Mouse (Mus musculus): ENCODE measurements around the gene Crebrf. TPM values are rescaled to one million over a fixed set of nuclear protein-coding genes. Genes with fewer than 3 reads are reported as not detected.

The Crebrf gene
- polyA plus RNA-seq, 1 experiment = 2.8 TPM

DNA sequence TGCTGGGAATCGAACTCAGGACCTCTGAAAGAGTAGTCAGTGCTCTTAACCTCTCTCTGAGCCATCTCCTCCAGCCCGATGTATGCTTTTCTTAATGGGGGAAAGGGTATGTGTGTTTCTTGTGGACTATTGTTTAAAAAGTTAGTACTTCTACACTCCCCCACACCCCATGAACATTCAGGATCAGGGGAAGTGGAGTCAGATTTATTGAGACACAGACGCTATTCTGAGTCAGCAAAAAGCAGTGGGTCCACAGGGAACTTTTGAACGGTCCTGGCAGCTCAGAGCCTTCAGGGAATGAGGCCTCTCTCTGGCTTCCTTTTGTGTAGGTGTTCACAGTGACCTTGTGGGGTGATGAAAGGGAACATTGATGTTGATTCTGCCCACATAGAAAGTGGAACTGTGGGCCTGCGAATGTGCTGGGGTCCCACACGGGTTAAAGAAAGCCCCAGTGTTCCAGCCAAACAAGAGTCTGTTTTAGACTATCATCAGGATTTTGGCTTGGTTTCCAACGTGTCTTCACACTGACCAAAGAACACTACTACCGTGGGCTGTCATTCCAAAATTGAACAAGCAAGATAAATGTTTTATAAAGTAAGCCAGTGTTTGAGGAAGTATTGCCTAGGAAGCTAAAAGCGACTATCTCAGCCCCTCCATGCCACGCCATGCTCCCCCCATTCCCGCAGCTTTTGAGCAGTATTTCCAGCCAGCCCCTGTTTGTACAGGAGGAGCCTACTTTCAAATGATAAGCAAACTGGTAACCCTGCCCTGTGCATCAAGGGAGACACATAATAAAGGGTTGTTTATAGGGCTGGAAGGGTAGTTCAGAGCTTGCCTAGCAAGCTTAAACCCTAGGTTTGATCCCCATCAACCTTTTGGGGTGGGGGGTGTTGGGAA, 9.7 kb upstream of the Crebrf start:
- H3K27me3 ChIP-seq (ENCODE audit: control insufficient read depth, insufficient read depth, low read length) = no peaks in the 10 kb centered on the region
- 42% methylated on average over 11 of the region's 11 CpGs for WGBS
- no peak for TF ChIP-seq POLR2A (IDR thresholded peaks at IDR 0.05; ENCODE audit: low read depth, low read length)
- no peak for TF ChIP-seq CTCF (IDR thresholded peaks at IDR 0.05; ENCODE audit: extremely low read depth, insufficient read length, insufficient replicate concordance, low read depth, low read length)
- H3K27ac ChIP-seq (ENCODE audit: insufficient read depth, low read depth, low read length) = no peak overlapping the region
- no peak overlapping the region for H3K4me3 ChIP-seq (ENCODE audit: low read depth, low read length)
- peaks cover 4% of the 10 kb centered on the region; the same call in 1 of the 2 replicates for H3K4me1 ChIP-seq (ENCODE audit: control insufficient read depth, insufficient read depth, insufficient read length, low read length)
- H3K36me3 ChIP-seq (ENCODE audit: control insufficient read depth, insufficient read depth, low read length) = 0 out of 2 replicates have a peak, but pooled peaks cover 3% of the 10 kb centered on the region

DNA sequence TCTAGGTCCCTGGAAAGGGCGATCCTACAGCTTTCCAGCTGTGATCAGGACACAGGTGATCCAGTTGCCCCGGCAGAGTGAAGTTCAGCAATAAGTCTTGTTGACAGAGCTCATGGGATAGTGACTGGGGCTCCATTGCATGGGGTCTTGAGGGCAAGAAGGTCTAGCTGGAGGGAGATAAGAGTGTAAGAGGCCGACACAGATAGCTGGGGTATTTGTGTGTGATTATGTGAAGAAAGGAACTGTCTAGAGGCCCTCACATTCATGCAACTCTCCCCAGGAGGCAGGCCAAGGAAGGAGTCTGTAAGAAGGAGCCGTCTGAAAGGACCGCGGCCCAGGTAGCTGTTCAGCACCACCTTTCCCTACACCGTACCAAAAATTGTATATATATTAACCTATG, 8.4 kb upstream of the Crebrf start:
- 59% methylated on average over 7 of the region's 7 CpGs for WGBS
- Histone ChIP-seq H3K27ac (ENCODE audit: insufficient read depth, low read depth, low read length) (no peak overlapping the region), H3K4me3 (ENCODE audit: low read depth, low read length) (no peak overlapping the region), H3K4me1 (ENCODE audit: control insufficient read depth, insufficient read depth, insufficient read length, low read length) (no peaks in the 10 kb centered on the region; the same call in 1 of the 2 replicates), H3K36me3 (ENCODE audit: control insufficient read depth, insufficient read depth, low read length) (no peaks in the 10 kb centered on the region), H3K27me3 (ENCODE audit: control insufficient read depth, insufficient read depth, low read length) (no peaks in the 10 kb centered on the region)
- TF ChIP-seq POLR2A (IDR thresholded peaks at IDR 0.05; ENCODE audit: low read depth, low read length) (no peak), CTCF (IDR thresholded peaks at IDR 0.05; ENCODE audit: extremely low read depth, insufficient read length, insufficient replicate concordance, low read depth, low read length) (no peak)

DNA sequence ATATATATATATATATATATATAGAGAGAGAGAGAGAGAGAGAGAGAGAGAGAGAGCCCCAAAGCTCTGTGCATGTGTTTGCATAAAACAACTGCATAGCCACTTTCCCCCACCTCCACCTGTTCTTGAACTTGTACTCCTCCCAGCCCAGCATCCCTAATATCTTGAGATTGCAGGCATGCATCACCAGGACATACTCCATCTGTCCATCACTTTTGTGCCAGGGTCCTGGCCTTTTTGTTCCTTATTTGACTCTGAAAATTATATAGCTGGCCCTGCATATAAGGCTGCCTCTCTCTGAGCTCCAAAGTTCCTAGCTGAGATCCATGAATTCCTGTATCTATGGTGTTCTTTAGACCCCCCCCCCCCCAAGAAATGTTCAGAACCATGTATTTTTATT, 7.0 kb upstream of the Crebrf start:
- no peak for TF ChIP-seq CTCF (IDR thresholded peaks at IDR 0.05; ENCODE audit: extremely low read depth, insufficient read length, insufficient replicate concordance, low read depth, low read length)
- TF ChIP-seq POLR2A (IDR thresholded peaks at IDR 0.05; ENCODE audit: low read depth, low read length) = no peak
- Histone ChIP-seq H3K36me3 (ENCODE audit: control insufficient read depth, insufficient read depth, low read length) (no peaks in the 10 kb centered on the region), H3K4me3 (ENCODE audit: low read depth, low read length) (no peak overlapping the region), H3K27ac (ENCODE audit: insufficient read depth, low read depth, low read length) (no peak overlapping the region), H3K4me1 (ENCODE audit: control insufficient read depth, insufficient read depth, insufficient read length, low read length) (no peaks in the 10 kb centered on the region), H3K27me3 (ENCODE audit: control insufficient read depth, insufficient read depth, low read length) (no peaks in the 10 kb centered on the region)

DNA sequence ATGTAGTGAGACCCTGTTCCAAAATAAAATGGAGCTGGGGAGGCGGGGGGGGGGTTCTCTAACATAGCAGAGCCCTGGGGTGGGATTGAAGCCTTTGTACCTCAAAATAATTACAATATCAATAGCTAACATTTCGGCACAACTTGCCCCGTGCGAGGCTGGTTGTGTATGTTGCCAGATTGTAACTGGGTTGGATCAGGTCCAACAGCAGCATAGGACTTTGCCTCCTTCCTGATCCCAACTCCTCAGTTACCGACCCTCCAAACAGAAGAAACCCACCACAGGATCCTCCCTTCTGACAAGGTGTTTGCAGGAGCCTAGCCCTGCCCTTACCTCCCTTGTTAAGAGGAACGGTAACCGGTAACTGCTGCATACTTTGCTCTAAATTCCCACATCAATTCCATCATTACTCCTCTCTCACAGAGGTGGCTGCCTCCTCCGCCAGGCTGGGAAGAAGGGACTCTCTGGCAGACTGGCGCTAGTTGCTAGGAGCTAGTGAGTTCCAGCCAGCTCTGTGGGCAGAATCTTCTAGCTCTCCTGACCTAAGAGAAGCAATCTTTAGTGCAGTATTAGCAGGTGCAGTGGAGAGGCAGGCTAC, 6.4 kb upstream of the Crebrf start:
- Histone ChIP-seq H3K36me3 (ENCODE audit: control insufficient read depth, insufficient read depth, low read length) (no peaks in the 10 kb centered on the region), H3K27ac (ENCODE audit: insufficient read depth, low read depth, low read length) (no peak overlapping the region), H3K4me3 (ENCODE audit: low read depth, low read length) (no peak overlapping the region), H3K27me3 (ENCODE audit: control insufficient read depth, insufficient read depth, low read length) (no peaks in the 10 kb centered on the region), H3K4me1 (ENCODE audit: control insufficient read depth, insufficient read depth, insufficient read length, low read length) (peaks cover 3% of the 10 kb centered on the region; the same call in 1 of the 2 replicates)
- TF ChIP-seq CTCF (IDR thresholded peaks at IDR 0.05; ENCODE audit: extremely low read depth, insufficient read length, insufficient replicate concordance, low read depth, low read length) (no peak), POLR2A (IDR thresholded peaks at IDR 0.05; ENCODE audit: low read depth, low read length) (no peak)
- 28% methylated on average over 9 of the region's 9 CpGs for WGBS

DNA sequence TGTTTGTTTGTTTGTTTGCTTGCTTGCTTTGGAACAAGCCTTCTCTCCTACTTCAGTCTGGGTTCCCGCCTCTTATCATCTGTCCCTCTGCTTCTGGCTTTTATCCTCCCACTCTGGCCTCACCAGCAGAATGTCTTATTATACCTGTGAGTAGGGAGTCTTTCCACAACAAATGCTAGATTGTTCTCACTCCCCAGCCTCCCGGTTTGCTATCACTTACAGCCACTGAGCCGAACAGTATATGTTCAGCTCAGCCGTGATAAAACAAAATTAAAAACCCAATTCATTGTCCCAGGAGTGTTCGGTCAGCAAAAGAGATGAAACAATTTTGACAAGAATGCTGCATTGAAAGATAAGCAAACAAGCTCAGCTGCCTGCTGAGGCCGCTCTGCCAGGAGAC, 5.4 kb upstream of the Crebrf start:
- WGBS = 50% methylated on average over 6 of the region's 6 CpGs
- TF ChIP-seq POLR2A (IDR thresholded peaks at IDR 0.05; ENCODE audit: low read depth, low read length) = no peak
- TF ChIP-seq CTCF (IDR thresholded peaks at IDR 0.05; ENCODE audit: extremely low read depth, insufficient read length, insufficient replicate concordance, low read depth, low read length) = no peak
- H3K36me3 ChIP-seq (ENCODE audit: control insufficient read depth, insufficient read depth, low read length) = no peaks in the 10 kb centered on the region
- H3K4me3 ChIP-seq (ENCODE audit: low read depth, low read length) = no peak overlapping the region
- no peak overlapping the region for H3K27ac ChIP-seq (ENCODE audit: insufficient read depth, low read depth, low read length)
- H3K27me3 ChIP-seq (ENCODE audit: control insufficient read depth, insufficient read depth, low read length) = no peaks in the 10 kb centered on the region
- peaks cover 6% of the 10 kb centered on the region; the same call in 1 of the 2 replicates for H3K4me1 ChIP-seq (ENCODE audit: control insufficient read depth, insufficient read depth, insufficient read length, low read length)

DNA sequence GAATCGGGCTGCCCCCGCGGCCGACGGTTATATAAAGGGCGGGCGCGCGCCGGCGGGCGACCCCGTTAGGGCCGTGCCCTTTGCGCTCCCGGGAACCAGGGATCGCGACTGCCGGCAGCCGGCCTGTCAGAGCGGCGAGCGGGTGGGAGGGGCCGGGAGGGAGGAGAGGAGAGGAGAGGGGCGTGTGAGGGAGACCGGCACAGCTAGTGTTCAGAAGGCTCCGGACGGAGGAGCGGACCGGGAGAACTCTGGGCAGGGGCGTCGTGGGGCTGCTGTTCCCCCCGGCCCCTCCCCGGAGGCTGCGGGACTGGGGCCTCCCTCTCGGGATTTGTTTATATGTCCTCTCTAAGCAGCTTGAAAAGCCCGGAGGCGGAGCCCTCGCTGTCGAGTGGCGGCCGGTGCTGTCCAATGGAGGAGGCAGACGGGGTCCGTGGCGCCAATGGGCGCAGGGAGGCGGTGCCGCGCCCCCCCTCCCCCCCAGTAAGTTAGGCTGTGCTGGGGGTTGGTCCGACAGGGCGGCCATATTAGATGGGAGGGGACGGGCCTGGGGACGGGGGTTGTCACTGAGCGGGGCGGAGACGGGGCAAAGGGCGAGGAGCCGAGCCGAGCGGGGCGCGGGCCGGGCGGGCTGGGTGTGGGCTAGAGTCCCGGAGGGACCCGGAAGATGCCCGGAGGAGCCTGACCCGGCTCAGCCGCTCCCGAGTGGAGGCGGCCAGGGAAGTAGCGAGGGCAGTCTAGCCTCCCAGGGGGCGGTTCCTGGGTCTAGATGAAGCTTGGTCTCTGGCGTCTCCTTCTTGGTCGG, 667 bp downstream of the Crebrf start:
- peak overlapping the region; percentile 80 for H3K4me3 ChIP-seq (ENCODE audit: low read depth, low read length)
- H3K4me1 ChIP-seq (ENCODE audit: control insufficient read depth, insufficient read depth, insufficient read length, low read length) = peaks cover 6% of the 10 kb centered on the region; the same call in 1 of the 2 replicates
- under 1% methylated on average over 72 of the region's 75 CpGs for WGBS
- peak; percentile 74; the same call in 1 of the 2 replicates for TF ChIP-seq POLR2A (IDR thresholded peaks at IDR 0.05; ENCODE audit: low read depth, low read length)
- TF ChIP-seq CTCF (IDR thresholded peaks at IDR 0.05; ENCODE audit: extremely low read depth, insufficient read length, insufficient replicate concordance, low read depth, low read length) = no peak
- H3K36me3 ChIP-seq (ENCODE audit: control insufficient read depth, insufficient read depth, low read length) = peaks cover 1% of the 10 kb centered on the region; the same call in 1 of the 2 replicates
- H3K27ac ChIP-seq (ENCODE audit: insufficient read depth, low read depth, low read length) = peak overlapping the region; percentile 99
- no peaks in the 10 kb centered on the region for H3K27me3 ChIP-seq (ENCODE audit: control insufficient read depth, insufficient read depth, low read length)

Measured in small intestine, adult 2 months (tissue).